Mouse (Mus musculus): Measurements from ENCODE around the gene Mms19. TPM values are rescaled to one million over a fixed set of nuclear protein-coding genes. Genes with fewer than 3 reads are reported as not detected.

The Mms19 gene
- polyA plus RNA-seq, 1 experiment from 2014 or later = 28.3 TPM

- H3K4me1 ChIP-seq (ENCODE audit: control insufficient read depth in 2 of 2, insufficient read depth in 2 of 2, low read length in 2 of 2) = peaks cover 5 to 16% of the 10 kb centered on the region in 2 experiments
- peak overlapping the region; percentile 97 to 98 for H3K27ac ChIP-seq (replicated peaks in 1 of 2; ENCODE audit: control insufficient read depth in 1 of 2, insufficient read depth in 1 of 2, low read depth in 2 of 2, low read length in 2 of 2)
- ATAC-seq (ENCODE audit: insufficient number of reproducible peaks, insufficient read depth, low FRiP score, low read depth) = peak; percentile 62
- 2% methylated on average over 50 of the region's 53 CpGs for WGBS
- H3K4me2 ChIP-seq (ENCODE audit: low read length) = peak overlapping the region; percentile 77
- peak overlapping the region; percentile 100 for H3K9ac ChIP-seq (ENCODE audit: low read length)
- no peaks in the 10 kb centered on the region for H3K27me3 ChIP-seq (ENCODE audit: control insufficient read depth, insufficient read depth, low read length)
- H3K4me3 ChIP-seq (ENCODE audit: control insufficient read depth in 1 of 2, insufficient read depth in 1 of 2, low read depth in 1 of 2, low read length in 2 of 2) = peak overlapping the region; percentile 98 to 99
- peaks cover 35% of the 10 kb centered on the region for H3K36me3 ChIP-seq (ENCODE audit: control insufficient read depth, insufficient read depth, low read length)
- H3K9me3 ChIP-seq (ENCODE audit: control insufficient read depth, low read length) = no peaks in the 10 kb centered on the region
Observed at GRCm38 (mm10) chr19:41912121-41913080, 68.6 kb downstream of the Mms19 start.

GRCm38 (mm10) chr19:41911178-41912073 is 69.5 kb downstream of the Mms19 start, which contains the start of gene Pgam1:
Pgam1 (plus strand) TSS chr19:41911923.
- peaks cover 25% of the 10 kb centered on the region for H3K36me3 ChIP-seq (ENCODE audit: control insufficient read depth, insufficient read depth, low read length)
- H3K4me1 ChIP-seq (ENCODE audit: control insufficient read depth in 2 of 2, insufficient read depth in 2 of 2, low read length in 2 of 2) = peaks cover 11 to 25% of the 10 kb centered on the region in 2 experiments
- H3K27ac ChIP-seq (replicated peaks in 1 of 2; ENCODE audit: control insufficient read depth in 1 of 2, insufficient read depth in 1 of 2, low read depth in 2 of 2, low read length in 2 of 2) = peak within 1 kb of the TSS; percentile 97 to 98
- no peaks in the 10 kb centered on the region for H3K9me3 ChIP-seq (ENCODE audit: control insufficient read depth, low read length)
- peak within 1 kb of the TSS; percentile 77 for H3K4me2 ChIP-seq (ENCODE audit: low read length)
- peak; percentile 93 for ATAC-seq (ENCODE audit: insufficient number of reproducible peaks, insufficient read depth, low FRiP score, low read depth)
- peak within 1 kb of the TSS; percentile 100 for H3K9ac ChIP-seq (ENCODE audit: low read length)
- H3K4me3 ChIP-seq (ENCODE audit: control insufficient read depth in 1 of 2, insufficient read depth in 1 of 2, low read depth in 1 of 2, low read length in 2 of 2) = peak within 1 kb of the TSS; percentile 98 to 99
- no peaks in the 10 kb centered on the region for H3K27me3 ChIP-seq (ENCODE audit: control insufficient read depth, insufficient read depth, low read length)
- WGBS = 5% methylated on average over 54 of the region's 54 CpGs

GRCm38 (mm10) chr19:41910396-41910795 is 70.6 kb downstream of the Mms19 start:
- no peak overlapping the region for H3K9ac ChIP-seq (ENCODE audit: low read length)
- no peaks in the 10 kb centered on the region for H3K27me3 ChIP-seq (ENCODE audit: control insufficient read depth, insufficient read depth, low read length)
- H3K27ac ChIP-seq (replicated peaks in 1 of 2; ENCODE audit: control insufficient read depth in 1 of 2, insufficient read depth in 1 of 2, low read depth in 2 of 2, low read length in 2 of 2) = no peak overlapping the region
- peaks cover 15% of the 10 kb centered on the region for H3K36me3 ChIP-seq (ENCODE audit: control insufficient read depth, insufficient read depth, low read length)
- H3K9me3 ChIP-seq (ENCODE audit: control insufficient read depth, low read length) = no peaks in the 10 kb centered on the region
- ATAC-seq (ENCODE audit: insufficient number of reproducible peaks, insufficient read depth, low FRiP score, low read depth) = no peak
- peaks cover 11 to 28% of the 10 kb centered on the region in 2 experiments for H3K4me1 ChIP-seq (ENCODE audit: control insufficient read depth in 2 of 2, insufficient read depth in 2 of 2, low read length in 2 of 2)
- H3K4me2 ChIP-seq (ENCODE audit: low read length) = no peak overlapping the region
- H3K4me3 ChIP-seq (ENCODE audit: control insufficient read depth in 1 of 2, insufficient read depth in 1 of 2, low read depth in 1 of 2, low read length in 2 of 2) = no peak overlapping the region
- WGBS = 90% methylated on average over 2 of the region's 2 CpGs

- Histone ChIP-seq H3K36me3 (ENCODE audit: control insufficient read depth, insufficient read depth, low read length) (peaks cover 4% of the 10 kb centered on the region), H3K4me2 (ENCODE audit: low read length) (no peak overlapping the region), H3K27me3 (ENCODE audit: control insufficient read depth, insufficient read depth, low read length) (no peaks in the 10 kb centered on the region), H3K9me3 (ENCODE audit: control insufficient read depth, low read length) (no peaks in the 10 kb centered on the region), H3K4me1 (ENCODE audit: control insufficient read depth in 2 of 2, insufficient read depth in 2 of 2, low read length in 2 of 2) (peaks cover 9 to 20% of the 10 kb centered on the region in 2 experiments), H3K9ac (ENCODE audit: low read length) (no peak overlapping the region), H3K4me3 (ENCODE audit: control insufficient read depth in 1 of 2, insufficient read depth in 1 of 2, low read depth in 1 of 2, low read length in 2 of 2) (no peak overlapping the region), H3K27ac (replicated peaks in 1 of 2; ENCODE audit: control insufficient read depth in 1 of 2, insufficient read depth in 1 of 2, low read depth in 2 of 2, low read length in 2 of 2) (no peak overlapping the region)
- 78% methylated on average over 3 of the region's 3 CpGs for WGBS
- ATAC-seq (ENCODE audit: insufficient number of reproducible peaks, insufficient read depth, low FRiP score, low read depth) = no peak
Observed at GRCm38 (mm10) chr19:41908736-41909135, 72.2 kb downstream of the Mms19 start.

- Histone ChIP-seq H3K4me1 (ENCODE audit: control insufficient read depth in 2 of 2, insufficient read depth in 2 of 2, low read length in 2 of 2) (peaks cover 7 to 15% of the 10 kb centered on the region in 2 experiments), H3K9ac (ENCODE audit: low read length) (no peak overlapping the region), H3K27me3 (ENCODE audit: control insufficient read depth, insufficient read depth, low read length) (no peaks in the 10 kb centered on the region), H3K36me3 (ENCODE audit: control insufficient read depth, insufficient read depth, low read length) (no peaks in the 10 kb centered on the region), H3K27ac (replicated peaks in 1 of 2; ENCODE audit: control insufficient read depth in 1 of 2, insufficient read depth in 1 of 2, low read depth in 2 of 2, low read length in 2 of 2) (no peak overlapping the region; a peak in 1 of 4 replicates), H3K9me3 (ENCODE audit: control insufficient read depth, low read length) (no peaks in the 10 kb centered on the region), H3K4me3 (ENCODE audit: control insufficient read depth in 1 of 2, insufficient read depth in 1 of 2, low read depth in 1 of 2, low read length in 2 of 2) (no peak overlapping the region), H3K4me2 (ENCODE audit: low read length) (no peak overlapping the region)
- no peak for ATAC-seq (ENCODE audit: insufficient number of reproducible peaks, insufficient read depth, low FRiP score, low read depth)
- 32% methylated on average over 8 of the region's 8 CpGs for WGBS
Observed at GRCm38 (mm10) chr19:41907079-41907760, 73.7 kb downstream of the Mms19 start.

GRCm38 (mm10) chr19:41906311-41907078 is 74.5 kb downstream of the Mms19 start:
- 28% methylated on average over 6 of the region's 6 CpGs for WGBS
- Histone ChIP-seq H3K9me3 (ENCODE audit: control insufficient read depth, low read length) (no peaks in the 10 kb centered on the region), H3K27me3 (ENCODE audit: control insufficient read depth, insufficient read depth, low read length) (no peaks in the 10 kb centered on the region), H3K9ac (ENCODE audit: low read length) (no peak overlapping the region), H3K4me1 (ENCODE audit: control insufficient read depth in 2 of 2, insufficient read depth in 2 of 2, low read length in 2 of 2) (peaks cover 12 to 21% of the 10 kb centered on the region in 2 experiments), H3K27ac (replicated peaks in 1 of 2; ENCODE audit: control insufficient read depth in 1 of 2, insufficient read depth in 1 of 2, low read depth in 2 of 2, low read length in 2 of 2) (no peak overlapping the region; a peak in 1 of 4 replicates), H3K36me3 (ENCODE audit: control insufficient read depth, insufficient read depth, low read length) (no peaks in the 10 kb centered on the region), H3K4me3 (ENCODE audit: control insufficient read depth in 1 of 2, insufficient read depth in 1 of 2, low read depth in 1 of 2, low read length in 2 of 2) (no peak overlapping the region), H3K4me2 (ENCODE audit: low read length) (no peak overlapping the region)
- no peak for ATAC-seq (ENCODE audit: insufficient number of reproducible peaks, insufficient read depth, low FRiP score, low read depth)

Data from heart, embryonic 14.5 days (tissue).